Mouse (Mus musculus): Measurements from ENCODE around the gene Cryzl1.

The Cryzl1 gene

DNA sequence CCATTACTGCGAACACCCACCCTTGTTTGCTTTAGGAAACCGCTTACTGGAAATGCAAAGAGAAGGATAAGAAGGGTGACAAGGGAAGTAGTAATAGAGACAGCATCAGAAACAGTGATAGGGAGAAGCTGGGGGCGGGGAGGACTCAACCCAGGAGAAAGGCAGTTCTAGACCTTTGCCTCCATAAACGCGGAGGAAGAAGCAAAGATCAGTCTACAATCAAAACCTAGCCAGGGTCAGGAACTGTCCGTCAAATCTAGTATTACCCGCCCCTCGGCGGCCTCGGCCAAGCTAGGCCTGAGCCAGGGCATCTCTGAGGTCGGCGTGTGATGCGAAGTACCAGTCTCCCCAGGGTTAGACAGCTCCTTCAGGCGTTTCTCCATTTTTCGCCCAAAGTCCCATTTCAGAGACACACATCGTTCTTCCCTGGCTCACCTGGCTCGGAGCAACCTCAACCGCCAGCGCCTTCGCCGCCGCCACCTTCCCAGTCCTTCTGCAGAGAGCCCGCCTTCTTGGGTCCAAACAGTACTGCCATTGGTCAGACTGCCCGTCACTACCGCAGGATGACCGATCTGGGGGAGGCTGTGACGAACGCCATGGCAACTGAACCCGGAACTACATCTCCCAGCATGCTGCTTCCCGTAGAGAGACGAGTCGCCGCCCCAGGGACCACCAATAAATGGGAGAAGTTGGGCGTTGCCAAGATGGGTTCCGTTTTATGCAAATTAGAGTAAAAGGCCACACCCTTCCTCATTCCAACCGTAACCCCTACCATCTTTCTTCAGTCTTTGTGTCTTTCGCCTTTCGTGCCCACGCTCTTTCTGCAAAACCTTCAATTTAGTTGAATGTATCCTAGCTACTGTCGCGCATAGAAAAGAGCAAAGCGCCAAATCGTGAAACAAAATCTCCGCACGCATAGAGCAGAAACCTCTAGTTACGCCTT, at the start of gene Cryzl1:
TSS of gene Cryzl1 (minus strand) at position 853 of the 943 bp plus-strand sequence.
- DNase-seq = peak; percentile 100

DNA sequence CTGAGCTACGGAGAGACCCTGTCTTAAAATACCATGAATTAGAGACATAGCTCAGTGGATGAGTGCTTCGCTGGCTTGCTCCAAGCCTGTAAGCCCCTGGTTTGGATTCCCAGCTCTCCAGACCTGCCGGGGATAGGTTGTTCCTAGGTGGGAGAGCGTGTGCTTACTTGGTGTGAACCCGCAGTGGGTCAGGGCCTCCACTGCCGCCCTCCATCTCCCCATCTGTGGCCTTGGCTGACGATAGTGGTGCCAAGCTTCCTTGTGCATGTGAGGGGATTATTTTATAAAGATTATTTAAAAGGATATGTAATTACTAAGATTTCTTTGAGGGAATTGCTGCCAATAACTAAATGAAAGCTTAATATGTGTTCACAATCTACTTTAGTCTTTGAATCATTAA, 43.8 kb upstream of the Cryzl1 start:
- no peak for DNase-seq

DNA sequence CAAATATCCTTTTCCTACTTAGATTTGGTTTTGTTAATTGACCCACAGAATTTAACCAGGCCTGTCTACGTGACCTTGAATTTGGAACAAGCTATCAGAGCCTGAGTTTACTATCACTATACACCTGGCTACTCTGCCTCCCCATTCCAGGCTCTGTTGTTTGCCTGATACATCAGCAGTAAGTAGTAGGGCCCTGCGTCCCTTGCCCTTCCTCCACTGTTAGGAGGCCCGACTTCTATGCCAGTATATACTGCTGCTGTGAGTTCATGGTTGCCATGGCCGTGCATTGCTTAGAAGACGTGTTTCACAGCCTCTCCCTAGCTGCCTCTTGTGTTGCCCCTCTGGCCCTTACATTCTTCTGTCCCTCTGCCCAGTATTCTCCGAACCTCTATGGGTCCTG, 42.6 kb upstream of the Cryzl1 start:
- DNase-seq = no peak

DNA sequence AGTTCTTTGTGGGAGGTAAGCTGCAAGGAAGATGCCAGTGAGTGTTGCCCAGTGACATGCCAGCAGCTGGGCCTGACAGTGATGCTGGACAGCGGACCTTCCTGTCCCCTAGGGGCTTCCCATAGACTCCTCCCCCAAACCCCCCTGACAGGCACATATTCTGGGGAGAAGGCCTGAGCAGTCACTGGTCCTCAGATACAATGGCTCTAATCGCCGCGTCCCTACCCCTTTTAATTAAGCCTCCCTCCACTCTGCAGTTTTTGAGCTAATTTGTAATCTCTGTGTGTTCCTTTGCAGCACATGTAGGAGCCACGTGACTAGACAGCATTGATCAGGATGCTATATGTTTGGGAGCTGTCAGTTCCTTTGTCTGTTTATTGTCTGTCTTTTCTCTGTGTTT, 41.9 kb upstream of the Cryzl1 start:
- DNase-seq = peak; percentile 72

DNA sequence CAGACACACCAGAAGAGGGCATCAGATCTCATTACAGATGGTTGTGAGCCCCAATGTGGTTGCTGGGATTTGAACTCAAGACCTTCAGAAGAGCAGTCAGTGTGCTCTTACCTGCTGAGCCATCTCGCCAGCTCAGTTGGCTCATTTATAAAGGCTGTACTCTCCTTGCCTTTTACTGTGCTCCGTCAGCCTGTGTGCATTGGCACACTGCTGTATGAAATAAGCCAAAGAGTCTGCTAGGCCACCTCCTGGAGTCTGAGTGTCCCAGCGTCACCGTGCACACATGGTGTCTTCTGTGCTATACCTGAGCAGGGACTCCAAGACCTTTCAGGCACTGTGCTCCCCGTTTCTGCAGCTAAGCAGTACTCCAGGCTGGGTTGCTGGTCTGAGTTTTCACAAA, 41.1 kb upstream of the Cryzl1 start:
- DNase-seq = no peak

DNA sequence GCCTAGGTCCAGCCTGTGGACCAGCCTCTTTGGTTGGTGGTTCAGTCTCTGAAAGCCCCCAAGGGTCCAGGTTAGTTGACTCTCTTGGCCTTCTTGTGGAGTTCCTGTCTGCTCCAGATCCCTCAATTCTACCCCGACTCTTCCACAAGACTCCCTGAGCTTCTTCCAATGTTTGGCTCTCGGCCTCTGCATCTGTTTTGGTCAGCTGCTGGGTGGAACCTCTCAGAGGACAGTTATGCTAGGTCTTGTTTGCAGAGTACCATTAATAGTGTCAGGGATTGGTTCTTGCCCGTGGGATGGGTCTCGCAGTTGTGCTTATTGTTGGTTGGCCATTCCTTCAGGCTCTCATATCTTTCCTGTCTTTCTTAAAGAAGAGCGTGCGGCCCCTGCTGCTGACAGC, 39.8 kb upstream of the Cryzl1 start:
- DNase-seq = no peak

DNA sequence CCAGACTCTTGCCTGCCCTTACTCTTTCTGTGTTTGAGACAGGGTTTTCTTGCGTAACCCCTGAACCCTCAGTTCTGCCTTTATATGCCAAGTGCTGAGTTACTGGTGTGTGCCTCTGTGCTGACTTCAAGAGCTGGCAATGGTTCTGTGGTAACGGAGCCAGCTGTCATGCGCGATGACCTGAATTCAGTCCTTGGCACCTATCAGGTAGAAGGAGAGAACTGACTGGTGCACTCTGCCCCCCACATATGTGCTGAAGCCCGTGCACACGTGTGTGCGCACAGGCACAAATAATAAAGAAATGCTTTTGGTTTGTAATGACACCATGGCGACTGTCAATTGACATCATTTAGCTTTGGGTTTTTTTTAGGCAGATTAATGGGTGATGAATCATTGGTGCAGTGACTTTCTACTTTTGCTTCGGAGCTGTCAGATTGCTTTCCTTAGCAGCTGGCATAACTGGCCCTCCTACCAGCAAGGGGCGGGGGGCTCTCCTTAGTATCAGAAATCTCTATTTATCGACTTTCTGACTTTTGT, 38.5 kb upstream of the Cryzl1 start:
- no peak for DNase-seq

DNA sequence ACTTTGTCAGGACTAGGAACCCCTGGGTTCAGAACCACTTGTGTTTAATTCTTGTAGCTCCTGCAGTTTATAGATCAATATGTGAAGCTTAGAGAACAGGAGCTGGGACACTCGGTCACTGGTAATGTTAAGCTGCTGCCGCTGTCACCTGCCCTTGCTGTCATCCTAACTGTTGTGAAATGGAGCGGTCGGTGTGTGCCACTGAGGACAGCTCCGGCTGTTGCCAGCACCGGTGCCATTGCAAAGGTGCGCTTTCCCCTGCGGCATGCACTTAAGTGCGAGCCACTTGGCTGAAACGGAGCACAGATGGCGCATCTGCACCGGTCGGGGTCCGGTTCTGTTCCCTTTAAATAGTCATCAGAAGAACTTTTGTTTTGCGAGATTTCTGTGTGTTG, 37.0 kb upstream of the Cryzl1 start:
- DNase-seq = no peak

DNA sequence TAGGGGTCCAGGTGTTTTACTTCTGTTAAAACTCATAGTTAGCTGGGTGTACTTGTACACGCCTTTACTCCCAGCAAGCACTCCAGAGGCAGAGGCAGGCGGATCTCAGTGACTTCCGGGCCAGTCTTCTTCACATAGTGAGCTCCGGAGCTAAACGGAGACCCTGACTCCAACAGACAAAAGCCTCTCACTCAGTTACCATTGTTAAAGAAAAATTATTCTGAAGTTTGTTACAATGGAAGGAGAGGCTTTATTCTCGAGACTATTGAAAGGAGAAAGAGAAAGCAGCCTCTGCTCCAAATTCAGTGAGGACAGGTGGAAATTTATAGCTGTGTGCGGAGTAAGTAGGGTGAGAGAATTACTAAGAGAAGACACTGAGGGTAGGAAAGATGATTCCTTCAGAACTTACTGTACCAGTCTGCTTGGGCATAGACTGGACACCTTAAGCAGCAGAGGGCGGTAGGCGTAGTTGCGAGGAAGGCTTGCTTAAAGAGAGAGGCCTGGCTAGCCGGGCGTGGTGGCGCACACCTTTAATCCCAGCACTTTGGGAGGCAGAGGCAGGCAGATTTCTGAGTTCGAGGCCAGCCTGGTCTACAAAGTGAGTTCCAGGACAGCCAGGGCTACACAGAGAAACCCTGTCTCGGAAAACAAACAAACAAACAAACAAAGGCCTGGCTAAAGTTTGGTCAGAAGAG, 36.5 kb upstream of the Cryzl1 start:
- DNase-seq = no peak

DNA sequence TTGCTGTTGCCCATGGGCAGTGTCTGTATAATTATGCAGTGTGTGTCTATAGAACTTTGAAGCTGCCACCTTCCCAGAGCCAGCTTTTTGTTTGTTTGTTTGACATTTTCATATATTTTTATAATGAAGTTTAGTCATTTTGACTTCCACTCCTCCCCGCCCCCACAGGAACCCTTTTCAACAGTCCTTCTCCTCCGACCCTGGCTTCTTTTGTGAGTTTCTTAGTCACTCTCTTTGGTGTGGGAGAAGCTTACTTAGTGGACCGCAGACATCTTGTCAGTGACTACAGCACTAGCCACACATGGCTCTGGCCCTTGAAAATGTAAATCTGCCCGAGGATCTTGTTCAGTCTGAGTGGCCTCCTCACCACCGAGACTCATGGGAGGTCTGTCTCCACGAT, 35.6 kb upstream of the Cryzl1 start:
- DNase-seq = no peak

DNA sequence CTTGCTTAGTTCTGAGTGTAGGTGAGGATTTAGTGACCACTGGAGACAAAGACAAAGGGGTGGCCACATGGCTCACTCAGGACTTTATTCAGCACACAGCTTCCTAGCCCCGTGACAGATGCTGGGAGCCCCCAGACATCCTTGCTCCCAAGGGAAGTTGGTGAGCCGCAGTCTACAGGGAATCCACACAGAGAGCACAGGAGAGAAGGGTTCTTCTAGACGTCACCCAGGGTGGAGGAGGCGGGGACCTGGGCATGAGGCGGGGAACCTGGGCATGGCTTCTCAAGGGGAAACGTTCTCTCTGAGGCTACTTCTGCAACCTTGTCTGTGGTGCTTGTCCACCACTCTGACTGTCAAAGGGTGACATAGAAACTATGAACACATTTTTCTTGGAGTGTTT, 35.2 kb upstream of the Cryzl1 start:
- DNase-seq = no peak

DNA sequence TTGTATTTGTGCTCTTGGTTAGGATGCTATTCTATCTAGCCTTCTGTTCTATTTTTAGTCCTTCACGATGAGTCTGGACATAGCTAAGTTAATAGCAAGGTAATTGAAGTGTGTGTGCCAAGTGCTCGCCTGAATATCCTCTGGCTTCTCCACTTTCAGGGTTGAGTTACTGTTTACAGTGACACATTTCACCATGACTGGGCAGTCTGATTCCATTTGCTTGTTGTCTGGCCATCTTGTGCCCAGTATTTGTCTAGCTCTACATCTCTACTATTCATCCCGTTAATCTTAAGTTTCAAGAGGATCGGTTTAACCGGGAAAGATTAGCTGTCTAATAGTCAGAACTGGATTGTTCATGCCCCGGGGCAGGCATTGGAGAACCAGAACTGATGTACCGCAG, 33.7 kb upstream of the Cryzl1 start:
- no peak for DNase-seq

DNA sequence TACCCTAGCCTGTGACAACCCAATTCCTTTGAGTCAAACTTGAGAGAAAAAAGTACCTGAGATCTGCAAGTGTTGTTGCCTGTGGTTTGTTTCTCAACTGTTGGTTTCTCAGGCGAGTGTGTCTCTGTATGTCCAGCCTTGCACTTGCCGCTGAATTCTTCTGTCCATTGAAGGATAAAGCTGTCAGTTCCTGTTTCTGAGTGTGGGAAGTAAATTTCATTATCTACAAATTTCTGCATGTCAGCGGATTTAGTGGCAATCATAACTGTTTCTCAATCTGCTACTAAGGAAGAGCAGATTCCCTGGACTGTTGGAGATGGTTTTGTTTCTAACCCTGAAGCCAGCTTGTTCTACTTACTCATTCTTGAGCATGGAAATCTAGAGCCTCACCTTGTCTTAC, 33.0 kb upstream of the Cryzl1 start:
- no peak for DNase-seq

DNA sequence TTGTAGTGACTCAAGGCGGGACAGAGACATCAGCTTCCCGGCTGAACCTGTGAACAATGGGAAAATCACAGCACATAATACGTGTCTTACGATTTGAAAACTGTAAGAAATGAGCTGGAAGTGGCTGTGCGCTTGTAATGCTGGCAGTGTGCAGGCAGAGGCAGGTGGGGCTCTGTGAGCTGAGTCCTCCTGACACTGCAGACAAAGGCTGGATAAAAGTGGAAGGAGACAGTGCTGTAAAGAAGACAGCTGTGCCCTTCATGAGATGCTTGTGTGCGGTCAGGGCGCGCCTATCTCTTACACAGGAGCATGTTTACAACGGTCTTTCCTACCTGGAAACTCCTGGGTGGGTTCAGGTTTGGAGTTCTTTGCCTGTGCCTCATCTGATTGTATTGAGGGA, 32.4 kb upstream of the Cryzl1 start:
- DNase-seq = no peak

DNA sequence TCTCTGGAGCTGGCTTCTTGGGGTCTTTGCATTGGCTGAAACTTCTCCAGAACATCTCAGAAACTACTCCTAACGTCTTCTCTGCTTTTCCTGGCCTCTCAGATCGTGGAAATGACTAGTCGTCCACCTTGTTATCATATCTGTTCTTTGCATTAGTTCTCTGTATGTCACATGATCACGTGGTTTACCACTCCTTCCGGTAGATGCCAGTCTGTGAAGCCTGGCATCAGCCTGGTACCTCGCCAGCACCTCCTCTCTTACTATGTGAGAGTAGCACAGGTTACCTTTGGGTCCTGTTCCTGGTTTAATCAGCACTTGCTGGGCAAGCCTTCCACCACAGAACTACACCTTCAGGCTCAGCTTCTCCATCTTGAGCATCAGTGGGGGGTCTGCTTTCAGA, 26.2 kb upstream of the Cryzl1 start:
- no peak for DNase-seq

DNA sequence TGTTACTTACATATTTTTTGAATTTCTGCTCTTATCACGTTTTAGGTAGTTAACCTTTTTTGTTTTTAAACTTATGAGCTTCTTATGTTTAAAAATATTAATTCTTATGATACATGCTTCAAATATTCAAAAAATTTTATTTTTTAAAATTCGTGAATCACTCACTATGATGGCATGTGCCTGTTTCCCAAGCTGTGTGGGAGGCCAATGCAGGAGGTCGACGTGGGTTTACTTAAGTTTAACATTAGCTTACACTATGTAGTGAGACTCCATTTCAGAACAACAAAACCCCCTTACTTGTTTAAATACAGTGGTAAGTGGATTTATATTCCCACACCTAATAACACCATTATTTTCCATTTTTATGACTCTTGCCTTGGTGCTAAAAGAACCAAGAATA, 24.8 kb upstream of the Cryzl1 start:
- no peak for DNase-seq

DNA sequence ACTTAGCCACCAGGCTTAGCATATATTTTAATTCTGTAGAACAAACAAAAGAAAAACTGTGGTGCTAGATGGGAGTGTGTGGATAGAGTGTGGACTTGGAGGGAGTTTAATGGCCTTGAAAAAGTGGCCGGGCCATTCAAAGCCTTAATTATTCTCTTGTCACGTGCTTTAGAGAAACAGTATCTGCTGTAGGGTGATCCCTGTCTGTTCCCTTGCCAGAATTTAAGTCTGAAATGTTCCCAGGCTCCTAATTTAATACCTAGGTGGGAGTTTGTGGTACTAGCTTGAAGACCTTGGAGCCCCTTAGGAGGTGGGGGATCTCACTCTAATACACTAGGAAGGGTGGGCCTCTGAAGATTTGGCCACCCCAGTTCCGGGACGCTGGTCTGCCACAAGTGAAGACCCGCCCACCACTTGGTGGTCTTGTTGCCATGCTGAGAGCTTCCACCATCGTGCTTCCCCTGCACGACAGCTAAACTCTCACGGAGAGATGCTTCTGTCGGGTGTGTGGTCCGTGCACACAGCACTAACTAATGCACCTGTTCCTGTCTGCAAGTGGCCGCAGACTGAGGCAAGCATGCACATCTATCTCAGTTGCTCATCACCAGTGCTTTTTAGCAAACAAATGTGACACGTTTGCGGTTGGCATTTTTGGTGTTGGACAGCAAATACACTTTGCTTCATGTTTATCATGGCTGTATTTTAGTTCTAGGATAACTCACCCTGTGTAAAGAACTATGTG, 23.0 kb upstream of the Cryzl1 start:
- no peak for DNase-seq

DNA sequence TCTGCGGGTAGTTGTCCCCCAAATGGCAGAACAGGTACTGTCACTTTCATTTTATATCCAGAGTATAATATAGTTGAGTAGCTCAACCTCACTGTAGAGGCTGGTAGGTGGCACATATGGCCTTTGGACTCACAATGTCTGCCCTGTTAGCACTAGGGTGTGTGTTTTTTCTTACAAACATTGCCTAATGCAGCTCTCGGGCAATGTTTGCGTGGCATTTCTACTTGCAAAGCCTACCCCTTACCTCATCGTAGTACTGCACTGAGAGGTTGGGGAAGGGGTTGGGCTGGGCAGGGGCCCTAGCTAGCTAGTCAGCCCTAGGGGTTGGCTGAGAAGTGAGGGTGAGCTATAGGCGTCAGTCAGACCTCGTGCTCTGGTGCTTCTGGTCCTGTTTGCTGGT, 18.8 kb upstream of the Cryzl1 start:
- no peak for DNase-seq

DNA sequence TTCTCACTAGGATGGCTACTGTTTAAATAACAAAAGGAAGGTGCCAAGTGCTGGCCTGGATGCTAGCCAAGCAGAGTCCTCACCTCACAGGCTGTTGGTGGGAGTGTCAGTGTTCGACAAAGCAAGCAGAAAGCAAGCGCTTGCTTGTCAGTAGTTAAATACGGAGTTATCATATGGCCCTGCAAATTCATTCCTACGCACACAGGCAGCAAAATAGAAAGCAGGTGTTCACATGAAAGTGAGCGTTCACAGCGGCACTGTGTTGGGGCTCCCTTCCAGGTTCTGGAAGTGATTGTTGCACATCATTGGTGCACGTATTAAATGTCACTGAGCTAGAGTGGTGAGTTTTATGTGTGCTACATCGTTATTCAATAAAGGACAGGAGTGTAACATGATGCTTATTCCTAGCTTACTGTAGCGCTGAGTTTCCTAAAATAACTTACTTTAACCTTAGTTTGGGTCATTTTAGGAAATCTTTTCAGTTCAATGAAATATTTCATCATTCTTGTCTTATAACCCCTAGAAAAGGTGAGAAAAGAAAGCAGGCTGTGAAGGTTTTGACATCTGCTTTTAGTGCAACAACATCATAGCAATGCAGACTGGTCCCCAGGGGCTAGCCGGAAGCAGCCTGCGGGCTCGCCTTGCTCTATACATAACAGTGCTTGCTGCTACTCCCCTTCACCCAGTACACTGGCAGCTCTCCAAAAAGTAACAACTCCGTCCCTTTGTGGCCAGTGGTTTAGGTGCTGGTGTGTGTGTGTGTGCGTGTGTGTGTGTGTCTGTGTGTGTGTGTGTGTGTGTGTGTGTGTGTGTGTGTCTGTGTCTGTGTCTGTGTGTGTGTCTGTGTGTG, 17.6 kb upstream of the Cryzl1 start:
- no peak for DNase-seq

DNA sequence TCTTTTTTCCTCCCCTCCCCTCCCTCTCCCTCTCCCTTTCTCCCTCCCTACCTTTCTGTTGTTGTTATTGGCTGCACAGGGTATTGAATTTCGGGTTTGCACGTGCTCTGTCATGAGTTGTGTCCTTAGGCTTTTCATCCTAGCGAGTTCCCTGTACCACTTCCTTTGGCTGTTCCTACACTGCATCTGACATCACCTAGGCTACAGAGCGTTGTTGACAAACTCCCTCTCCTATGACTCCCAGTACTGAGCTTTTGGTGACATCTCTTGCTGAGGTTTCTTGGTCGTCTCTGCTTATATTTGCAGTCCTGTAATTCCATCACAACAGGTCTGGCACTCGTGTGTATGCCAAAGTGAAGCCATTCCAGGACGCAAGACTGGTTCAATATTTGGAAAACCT, 14.3 kb upstream of the Cryzl1 start:
- DNase-seq = no peak

DNA sequence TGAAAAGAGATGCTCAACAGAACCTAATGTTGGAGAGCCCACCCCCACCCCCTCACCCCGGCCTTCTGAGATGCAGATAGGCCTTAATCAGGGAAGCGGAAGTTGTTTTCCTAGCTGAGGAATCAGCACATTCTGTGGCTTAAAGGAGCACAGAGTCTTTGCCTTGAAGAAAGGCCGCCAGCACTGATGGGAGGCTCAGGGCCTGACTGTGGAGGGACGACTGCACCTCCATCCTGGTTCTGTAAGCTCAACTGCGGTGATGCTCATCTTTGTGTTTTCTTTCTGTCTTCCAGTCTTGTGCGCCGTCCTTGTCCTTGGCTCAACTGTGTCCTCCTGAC, 12.1 kb upstream of the Cryzl1 start:
- no peak for DNase-seq

DNA sequence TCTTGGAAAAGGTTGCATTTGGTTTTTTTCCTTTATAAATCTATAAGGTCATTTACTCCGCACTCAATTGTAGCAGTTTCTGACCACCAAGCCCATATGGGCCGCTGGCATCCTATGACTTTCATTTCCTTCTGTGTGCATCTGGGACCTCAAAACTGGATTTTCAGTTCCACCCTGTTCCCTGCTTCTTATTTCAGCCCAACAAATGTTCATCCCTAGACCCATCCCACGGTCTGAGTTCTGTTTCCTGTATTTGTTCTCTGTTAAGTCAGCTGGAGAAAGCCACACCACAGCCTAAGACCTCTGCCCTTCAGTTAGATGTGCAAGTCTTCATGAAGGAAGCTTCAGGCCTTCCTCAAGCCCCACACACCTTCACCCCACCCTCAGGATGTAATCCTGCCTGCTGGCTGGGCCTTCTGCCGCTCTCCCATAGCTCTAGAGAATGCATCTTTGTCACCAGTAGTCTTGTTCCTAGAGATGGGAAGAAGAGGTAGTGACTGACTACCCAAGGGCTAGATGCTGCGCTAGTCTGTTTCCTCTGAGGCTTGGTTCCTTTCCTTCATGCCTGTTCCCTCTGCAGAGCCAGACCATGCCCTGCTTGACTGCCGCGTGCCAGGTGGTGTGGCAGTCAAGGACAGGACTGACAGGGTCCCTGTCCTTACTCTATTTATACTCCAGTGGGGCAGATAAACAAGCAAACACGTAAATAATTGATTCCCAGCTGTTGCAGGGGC, 11.6 kb upstream of the Cryzl1 start:
- DNase-seq = no peak

All from retina, postnatal 1 day (tissue).